ENCODE assay signal across 7 mouse cellular contexts in genomic region chr6:90604533-90605297, GRCm38 (mm10). TPM values are rescaled to one million over a fixed set of nuclear protein-coding genes. Genes with fewer than 3 reads are reported as not detected.
DNase-seq lines count a peak whose midpoint lies in the region; ATAC-seq lines count a peak whose summit lies in the region.

Gene Slc41a3, plus strand, starts transcription at chr6:90604725.

- H3K9ac ChIP-seq in embryonic facial prominence, embryonic 12.5 days, result peak within 1 kb of the TSS; percentile 64
- peak within 1 kb of the TSS; percentile 74 for H3K9ac ChIP-seq in limb, embryonic 13.5 days
- H3K9ac ChIP-seq in midbrain, embryonic 16.5 days (ENCODE audit: low read depth, low read length), result peak within 1 kb of the TSS; percentile 77

- H3K4me2 ChIP-seq in embryonic facial prominence, embryonic 12.5 days (replicated peaks), result peak within 1 kb of the TSS; percentile 83
- H3K4me2 ChIP-seq in limb, embryonic 13.5 days (replicated peaks), result peak within 1 kb of the TSS; percentile 87
- peak within 1 kb of the TSS; percentile 92 for H3K4me2 ChIP-seq in midbrain, embryonic 16.5 days (ENCODE audit: low read length)

- 0 out of 2 replicates have a peak within 1 kb of the TSS, but pooled peaks have one; percentile 5 for H3K27ac ChIP-seq in embryonic facial prominence, embryonic 12.5 days
- no peak within 1 kb of the TSS for H3K27ac ChIP-seq in limb, embryonic 13.5 days
- H3K27ac ChIP-seq in midbrain, embryonic 16.5 days (ENCODE audit: low read length), result no peak within 1 kb of the TSS

- no peaks in the 10 kb centered on the region for H3K36me3 ChIP-seq in embryonic facial prominence, embryonic 12.5 days
- H3K36me3 ChIP-seq in limb, embryonic 13.5 days, result no peaks in the 10 kb centered on the region
- no peaks in the 10 kb centered on the region for H3K36me3 ChIP-seq in midbrain, embryonic 16.5 days (ENCODE audit: control insufficient read depth, insufficient read depth, low read length)

- no peaks in the 10 kb centered on the region for H3K9me3 ChIP-seq in embryonic facial prominence, embryonic 12.5 days
- H3K9me3 ChIP-seq in limb, embryonic 13.5 days, result no peaks in the 10 kb centered on the region
- no peaks in the 10 kb centered on the region for H3K9me3 ChIP-seq in midbrain, embryonic 16.5 days (replicated peaks; ENCODE audit: control insufficient read depth, low read length, poor library complexity, severe bottlenecking)

- H3K4me1 ChIP-seq in embryonic facial prominence, embryonic 12.5 days, result peaks cover 5% of the 10 kb centered on the region; the same call in 1 of the 2 replicates
- H3K4me1 ChIP-seq in limb, embryonic 13.5 days, result peaks cover 15% of the 10 kb centered on the region
- peaks cover 5% of the 10 kb centered on the region; the same call in 1 of the 2 replicates for H3K4me1 ChIP-seq in midbrain, embryonic 16.5 days (ENCODE audit: control insufficient read depth, insufficient read depth, low read length)

- DNase-seq in adrenal gland, postnatal 25 days, result peak; percentile 92
- peak; percentile 95 to 97 for DNase-seq in heart, adult 18-20 months
- DNase-seq in kidney, adult 8-10 months, result peak; percentile 91 to 93
- DNase-seq in spleen, postnatal 10 days (ENCODE audit: low spot score in 2 of 2), result peak; percentile 93 to 96

- under 1% methylated on average over 48 of the region's 49 CpGs for WGBS in embryonic facial prominence, embryonic 12.5 days
- 2% methylated on average over 48 of the region's 49 CpGs for WGBS in limb, embryonic 13.5 days
- WGBS in midbrain, embryonic 16.5 days, result under 1% methylated on average over 47 of the region's 49 CpGs

- peak; percentile 86 for ATAC-seq in embryonic facial prominence, embryonic 12.5 days (ENCODE audit: insufficient number of reproducible peaks, insufficient read depth, low FRiP score, low TSS enrichment)
- ATAC-seq in limb, embryonic 13.5 days (ENCODE audit: low FRiP score, low read depth), result peak; percentile 94
- peak; percentile 87 for ATAC-seq in midbrain, embryonic 16.5 days

- 0 out of 2 replicates have a peak, but pooled peaks cover 4% of the 10 kb centered on the region for H3K27me3 ChIP-seq in embryonic facial prominence, embryonic 12.5 days
- peaks cover 13% of the 10 kb centered on the region for H3K27me3 ChIP-seq in limb, embryonic 13.5 days
- no peaks in the 10 kb centered on the region for H3K27me3 ChIP-seq in midbrain, embryonic 16.5 days (ENCODE audit: control insufficient read depth, insufficient read depth, low read depth, low read length)

- peak within 1 kb of the TSS; percentile 60 for H3K4me3 ChIP-seq in embryonic facial prominence, embryonic 12.5 days
- H3K4me3 ChIP-seq in limb, embryonic 13.5 days, result peak within 1 kb of the TSS; percentile 70
- peak within 1 kb of the TSS; percentile 70 for H3K4me3 ChIP-seq in midbrain, embryonic 16.5 days (ENCODE audit: low read depth, low read length)

RNA-seq across cellular contexts. Expression of gene Slc41a3, which starts in this region (rescaled TPM):
- total RNA-seq in adrenal gland, postnatal 25 days (2021), result 18.9 and 19.1 TPM in 2 replicates
- 2.4 and 2.8 TPM in 2 replicates for polyA plus RNA-seq in embryonic facial prominence, embryonic 12.5 days (2016; fragmentation: Nextera tagmentation; extraction: Ambion mirVana)
- 100 to 1,000 TPM; 127 to 149 TPM for total RNA-seq in heart, adult 18-20 months (2021)
- 3.3 and 4.8 TPM in 2 replicates for polyA plus RNA-seq in limb, embryonic 13.5 days (2015; fragmentation: Nextera tagmentation; extraction: Ambion mirVana)
- polyA plus RNA-seq in midbrain, embryonic 16.5 days (2015; fragmentation: Nextera tagmentation; extraction: Ambion mirVana), result 5.8 and 8.1 TPM in 2 replicates
